Mouse (Mus musculus) CH12.LX (cell line): ENCODE results near the gene Elavl2. TPM values are rescaled to one million over a fixed set of nuclear protein-coding genes. Genes with fewer than 3 reads are reported as not detected.

Experiments used
- DNase-seq: peaks from one replicate; pipeline ENCODE4 v3.0.0-alpha.2; 2013; ENCODE audit errors: extremely low read depth
- H3K27ac ChIP-seq: 2 replicates; pipeline ENCODE4 v1.5.1; 2012; ENCODE audit warnings: low read depth, mild to moderate bottlenecking, control low read depth, moderate library complexity; ENCODE audit not compliant: insufficient read depth
- H3K27me3 ChIP-seq: replicated peaks from 2 replicates; pipeline ENCODE3; 2012; ENCODE audit warnings: inconsistent platforms
- H3K36me3 ChIP-seq, 2 experiments: replicated peaks in 1 of 2; 2 replicates each; pipeline versions ENCODE3 to v1.6.1; 2012; ENCODE audit warnings: inconsistent platforms in 1 of 2, low read length in 1 of 2, mild to moderate bottlenecking in 1 of 2, mixed read lengths in 1 of 2, moderate library complexity in 1 of 2; ENCODE audit not compliant: control insufficient read depth in 1 of 2, insufficient read depth in 1 of 2
- H3K4me1 ChIP-seq, 2 experiments: 2 replicates each; pipeline ENCODE4 v1.6.1; 2012; ENCODE audit warnings: inconsistent platforms in 1 of 2, moderate library complexity in 1 of 2; ENCODE audit not compliant: insufficient read depth in 2 of 2, control insufficient read depth in 1 of 2
- H3K4me2 ChIP-seq: 2 replicates; pipeline ENCODE4 v1.6.1; 2012; ENCODE audit warnings: low read depth, mild to moderate bottlenecking, control low read depth; ENCODE audit not compliant: poor library complexity, insufficient read depth, severe bottlenecking
- H3K4me3 ChIP-seq, 3 experiments: fragments of 150-350 bp in 1 of 3; sonication (generic) in 1 of 3; replicated peaks in 1 of 3; 2 replicates each; pipeline versions ENCODE3 to v1.5.1; 2011 to 2012; ENCODE audit warnings: low read depth in 2 of 3, low read length in 2 of 3, mild to moderate bottlenecking in 2 of 3, moderate library complexity in 2 of 3, control low read depth in 1 of 3, improper control_type of control experiment in 1 of 3, inconsistent platforms in 1 of 3, mixed read lengths in 1 of 3; ENCODE audit not compliant: poor library complexity in 1 of 3
- H3K79me2 ChIP-seq: replicated peaks from 2 replicates; pipeline ENCODE4 v1.6.1; 2012; ENCODE audit warnings: mild to moderate bottlenecking, moderate library complexity; ENCODE audit not compliant: control insufficient read depth, poor library complexity, insufficient read depth, severe bottlenecking; ENCODE audit errors: extremely low read depth
- H3K9ac ChIP-seq: 2 replicates; pipeline ENCODE4 v1.6.1; 2012; ENCODE audit warnings: low read depth, mild to moderate bottlenecking, control low read depth, moderate library complexity; ENCODE audit not compliant: insufficient read depth
- H3K9me3 ChIP-seq: replicated peaks from 2 replicates; pipeline ENCODE3; 2012; ENCODE audit warnings: low read length, inconsistent platforms, mixed read lengths
- BHLHE40 ChIP-seq: IDR thresholded peaks from 2 replicates; pipeline ENCODE4 v1.6.1; 2011; ENCODE audit warnings: mild to moderate bottlenecking, low read depth, low read length, improper control_type of control experiment
- CHD2 ChIP-seq: IDR thresholded peaks from 2 replicates; pipeline ENCODE4 v1.6.1; 2011; ENCODE audit warnings: low read length, improper control_type of control experiment
- CTCF ChIP-seq, 2 experiments: IDR thresholded peaks in 1 of 2; conservative IDR thresholded peaks in 1 of 2; 2 replicates each; pipeline ENCODE4 v1.5.1; 2011 to 2012; ENCODE audit warnings: low read depth in 2 of 2, low read length in 2 of 2, improper control_type of control experiment in 1 of 2, inconsistent platforms in 1 of 2, mild to moderate bottlenecking in 1 of 2, moderate library complexity in 1 of 2
- ELF1 ChIP-seq: IDR thresholded peaks from 2 replicates; pipeline ENCODE4 v1.6.1; 2014; ENCODE audit warnings: low read depth, mild to moderate bottlenecking, inconsistent platforms, low read length, improper control_type of control experiment
- EP300 ChIP-seq: IDR thresholded peaks from 2 replicates; pipeline ENCODE4 v1.6.1; 2011; ENCODE audit warnings: low read length, improper control_type of control experiment
- ETS1 ChIP-seq: conservative IDR thresholded peaks from 2 replicates; pipeline ENCODE4 v1.6.1; 2012; ENCODE audit warnings: low read depth, mild to moderate bottlenecking, inconsistent platforms, low read length, improper control_type of control experiment, moderate library complexity
- HCFC1 ChIP-seq: IDR thresholded peaks from 2 replicates; pipeline ENCODE4 v1.6.1; 2012; ENCODE audit warnings: low read depth, mild to moderate bottlenecking, inconsistent platforms, low read length, improper control_type of control experiment
- IRF4 ChIP-seq: IDR thresholded peaks from 2 replicates; pipeline ENCODE4 v1.6.1; 2014; ENCODE audit warnings: low read depth, mild to moderate bottlenecking, inconsistent platforms, low read length, improper control_type of control experiment
- JUN ChIP-seq: IDR thresholded peaks from 2 replicates; pipeline ENCODE4 v1.6.1; 2011; ENCODE audit warnings: low read depth, mild to moderate bottlenecking, low read length, improper control_type of control experiment, moderate library complexity; ENCODE audit not compliant: insufficient read depth
- JUND ChIP-seq: conservative IDR thresholded peaks from 2 replicates; pipeline ENCODE4 v1.6.1; 2011; ENCODE audit warnings: low read depth, low read length, improper control_type of control experiment
- KAT2A ChIP-seq: IDR thresholded peaks from 2 replicates; pipeline ENCODE4 v1.6.1; 2012; ENCODE audit warnings: low read length, improper control_type of control experiment, inconsistent platforms; ENCODE audit not compliant: insufficient replicate concordance
- MEF2A ChIP-seq: IDR thresholded peaks from 2 replicates; pipeline ENCODE4 v1.6.1; 2014; ENCODE audit warnings: low read depth, mild to moderate bottlenecking, inconsistent platforms, low read length, improper control_type of control experiment, borderline replicate concordance
- MXI1 ChIP-seq: IDR thresholded peaks from 2 replicates; pipeline ENCODE4 v1.6.1; 2011; ENCODE audit warnings: mild to moderate bottlenecking, low read depth, low read length, improper control_type of control experiment
- MYC ChIP-seq: IDR thresholded peaks from 2 replicates; pipeline ENCODE4 v1.6.1; 2011; ENCODE audit warnings: low read depth, mild to moderate bottlenecking, improper control_type of control experiment, low read length
- NELFE ChIP-seq: IDR thresholded peaks from 2 replicates; pipeline ENCODE4 v1.6.1; 2011; ENCODE audit warnings: low read depth, low read length, improper control_type of control experiment
- NRF1 ChIP-seq: IDR thresholded peaks from 2 replicates; pipeline ENCODE4 v1.6.1; 2014; ENCODE audit warnings: low read depth, mild to moderate bottlenecking, inconsistent platforms, low read length, improper control_type of control experiment, moderate library complexity
- POLR2A ChIP-seq: IDR thresholded peaks from 2 replicates; pipeline ENCODE4 v1.6.1; 2011; ENCODE audit warnings: low read depth, mild to moderate bottlenecking, improper control_type of control experiment, low read length
- RAD21 ChIP-seq: IDR thresholded peaks from 2 replicates; pipeline ENCODE4 v1.6.1; 2011; ENCODE audit warnings: low read depth, mild to moderate bottlenecking, low read length, improper control_type of control experiment, moderate library complexity
- SIN3A ChIP-seq: IDR thresholded peaks from 2 replicates; pipeline ENCODE4 v1.6.1; 2012; ENCODE audit warnings: low read length, improper control_type of control experiment, inconsistent platforms
- TBP ChIP-seq: conservative IDR thresholded peaks from 2 replicates; pipeline ENCODE4 v1.6.1; 2011; ENCODE audit warnings: low read depth, low read length, improper control_type of control experiment
- USF1 ChIP-seq: IDR thresholded peaks from 2 replicates; pipeline ENCODE4 v1.6.1; 2014; ENCODE audit warnings: low read depth, mild to moderate bottlenecking, inconsistent platforms, low read length, improper control_type of control experiment
- USF2 ChIP-seq: conservative IDR thresholded peaks from 2 replicates; pipeline ENCODE4 v1.6.1; 2011; ENCODE audit warnings: low read depth, low read length, improper control_type of control experiment
- ZMIZ1 ChIP-seq: IDR thresholded peaks from 2 replicates; pipeline ENCODE4 v1.6.1; 2012; ENCODE audit warnings: low read depth, mild to moderate bottlenecking, inconsistent platforms, low read length, improper control_type of control experiment
- ZNF384 ChIP-seq: IDR thresholded peaks from 2 replicates; pipeline ENCODE4 v1.6.1; 2012; ENCODE audit warnings: low read depth, low read length, improper control_type of control experiment, inconsistent platforms
- dilution Hi-C: fragments of 300-500 bp; cut with MboI; formaldehyde crosslinking; loops from 2 replicates; pipeline ENCODE4 v1.14.3; 2020; ENCODE audit warnings: low sequenced_read_pairs; ENCODE audit not compliant: extremely low pct_unique_long_range_greater_than_20kb, extremely low pct_ligation_motif_present
- in situ Hi-C: fragments of 300-500 bp; cut with MboI; formaldehyde crosslinking; loops from 3 replicates; pipeline ENCODE4 v1.14.3; 2019; ENCODE audit warnings: low sequenced_read_pairs, low pct_ligation_motif_present, low pct_unique_long_range_greater_than_20kb, mixed read lengths
- polyA plus RNA-seq: library from polyadenylated mRNA; unstranded; fragments of >175 nt; gene quantifications from 2 replicates; pipeline ENCODE4 v1.2.1, GENCODE M21; 2012; ENCODE audit warnings: low read depth; ENCODE audit not compliant: insufficient read length
- total RNA-seq, 2 experiments: library from RNA; depleted of rRNA; stranded (reverse); fragments of 300-350 nt in 1 of 2; fragments of >200 nt in 1 of 2; gene quantifications; 2 replicates each; pipeline ENCODE4 v1.2.3; 2012 to 2014

Elavl2 gene
- total and polyA plus RNA-seq, 3 experiments = not detected

DNA sequence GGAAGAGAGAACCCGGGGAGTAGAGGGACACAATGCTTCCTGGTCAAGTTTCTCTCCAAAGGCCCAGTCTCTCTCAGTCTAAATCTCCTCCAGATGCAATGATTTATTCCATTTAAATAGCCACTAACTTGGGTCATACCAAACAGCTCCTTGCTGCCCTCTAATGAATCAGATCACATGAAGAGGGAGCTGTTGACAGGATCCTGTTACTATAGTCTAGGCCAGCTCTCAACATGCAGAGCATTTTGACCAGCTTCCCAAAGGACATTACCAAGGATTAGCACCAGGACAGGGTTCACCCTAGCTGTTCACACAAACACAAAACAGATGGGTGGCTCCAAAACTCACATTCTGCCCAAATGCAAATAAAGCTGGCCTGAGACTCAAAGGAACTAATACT, 111.4 kb downstream of the Elavl2 start:
- H3K27ac ChIP-seq = no peak overlapping the region
- TF ChIP-seq KAT2A (no peak), JUND (no peak), ETS1 (no peak), USF1 (no peak), MEF2A (no peak), EP300 (no peak), MYC (no peak), SIN3A (no peak), ZNF384 (no peak), TBP (no peak), HCFC1 (no peak), BHLHE40 (no peak), JUN (no peak), POLR2A (no peak), USF2 (no peak), IRF4 (no peak), CHD2 (no peak)
- no peak for DNase-seq
- peaks cover 59% of the 10 kb centered on the region for H3K9me3 ChIP-seq
- no peak overlapping the region for H3K9ac ChIP-seq
- no peaks in the 10 kb centered on the region for H3K4me1 ChIP-seq
- H3K4me2 ChIP-seq = no peak overlapping the region
- dilution Hi-C loops (no loop called here), in situ Hi-C loops (no loop called here)
- H3K4me3 ChIP-seq = no peak overlapping the region
- no peaks in the 10 kb centered on the region for H3K79me2 ChIP-seq
- no peaks in the 10 kb centered on the region for H3K36me3 ChIP-seq
- no peaks in the 10 kb centered on the region for H3K27me3 ChIP-seq

DNA sequence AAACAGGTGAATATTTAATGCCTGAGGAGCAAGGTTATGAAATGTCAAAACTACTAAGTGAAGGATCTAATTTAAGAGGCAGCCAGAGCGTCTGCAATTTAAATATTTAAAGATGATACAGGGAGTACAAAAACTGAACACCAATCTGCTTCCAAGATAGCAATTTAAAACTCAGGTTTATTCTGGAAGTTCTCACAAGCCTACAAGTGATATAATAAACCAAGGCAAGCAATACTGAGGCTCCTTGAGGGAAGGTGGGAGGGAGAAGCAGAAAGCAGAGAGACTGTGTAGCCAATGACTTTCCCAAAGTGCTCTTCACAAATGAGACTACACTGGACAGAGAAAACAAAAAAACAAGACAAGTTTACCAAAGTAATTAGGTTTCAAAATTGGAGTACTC, 132.2 kb downstream of the Elavl2 start:
- Histone ChIP-seq H3K27ac (no peak overlapping the region), H3K27me3 (no peaks in the 10 kb centered on the region), H3K9me3 (peaks cover 55% of the 10 kb centered on the region), H3K4me1 (no peaks in the 10 kb centered on the region), H3K79me2 (no peaks in the 10 kb centered on the region), H3K4me2 (no peak overlapping the region), H3K4me3 (no peak overlapping the region), H3K9ac (no peak overlapping the region), H3K36me3 (no peaks in the 10 kb centered on the region)
- in situ Hi-C loops = no loop called here
- DNase-seq = no peak
- dilution Hi-C loops = no loop called here
- TF ChIP-seq EP300 (no peak), ELF1 (no peak), TBP (no peak), CTCF (conservative IDR thresholded peaks at IDR 0.05 in 1 of 2, IDR thresholded peaks at IDR 0.05 in 1 of 2; ENCODE audit: low read depth in 2 of 2, low read length in 2 of 2) (no peak), ZMIZ1 (no peak), USF1 (no peak), HCFC1 (no peak), MXI1 (no peak), NRF1 (no peak), CHD2 (no peak), IRF4 (no peak), ETS1 (no peak), NELFE (no peak), SIN3A (no peak), RAD21 (no peak)
